Mouse (Mus musculus) MEL (cell line): ENCODE measurements around the gene Nell2.

Experiments used
- CTCF ChIP-seq, 3 experiments: IDR thresholded peaks in 2 of 3; conservative IDR thresholded peaks in 1 of 3; 2 replicates each; pipeline ENCODE4 v1.5.1; 2011 to 2012; ENCODE audit warnings: low read length in 3 of 3, low read depth in 2 of 3, mild to moderate bottlenecking in 2 of 3, improper control_type of control experiment in 1 of 3, inconsistent platforms in 1 of 3, mixed read lengths in 1 of 3, moderate library complexity in 1 of 3; ENCODE audit not compliant: control insufficient read depth in 1 of 3, insufficient read depth in 1 of 3, poor library complexity in 1 of 3, severe bottlenecking in 1 of 3
- ELF1 ChIP-seq: IDR thresholded peaks from 2 replicates; pipeline ENCODE4 v1.6.1; 2014; ENCODE audit warnings: low read depth, mild to moderate bottlenecking, inconsistent platforms, low read length, improper control_type of control experiment, moderate library complexity
- GATA1 ChIP-seq: IDR thresholded peaks from 2 replicates; pipeline ENCODE4 v1.6.1; 2011; ENCODE audit warnings: low read depth, low read length, improper control_type of control experiment
- HCFC1 ChIP-seq: IDR thresholded peaks from 2 replicates; pipeline ENCODE4 v1.6.1; 2012; ENCODE audit warnings: low read depth, mild to moderate bottlenecking, inconsistent platforms, low read length, improper control_type of control experiment, moderate library complexity
- MAZ ChIP-seq: IDR thresholded peaks from 2 replicates; pipeline ENCODE4 v1.6.1; 2012; ENCODE audit warnings: low read depth, mild to moderate bottlenecking, inconsistent platforms, low read length, improper control_type of control experiment
- NELFE ChIP-seq: IDR thresholded peaks from 2 replicates; pipeline ENCODE4 v1.6.1; 2011; ENCODE audit warnings: low read depth, low read length, improper control_type of control experiment
- POLR2A ChIP-seq, 2 experiments: IDR thresholded peaks; 2 replicates each; pipeline ENCODE4 v1.6.1; 2011 to 2012; ENCODE audit warnings: low read length in 2 of 2, mild to moderate bottlenecking in 2 of 2, control low read depth in 1 of 2, improper control_type of control experiment in 1 of 2, low read depth in 1 of 2, moderate library complexity in 1 of 2; ENCODE audit not compliant: control insufficient read depth in 1 of 2, insufficient read depth in 1 of 2, poor library complexity in 1 of 2
- POLR2AphosphoS2 ChIP-seq: IDR thresholded peaks from 2 replicates; pipeline ENCODE4 v1.6.1; 2011; ENCODE audit warnings: low read length, improper control_type of control experiment
- SIN3A ChIP-seq: IDR thresholded peaks from 2 replicates; pipeline ENCODE4 v1.6.1; 2012; ENCODE audit warnings: low read length, improper control_type of control experiment, inconsistent platforms
- TCF12 ChIP-seq: IDR thresholded peaks from 2 replicates; pipeline ENCODE4 v1.6.1; 2014; ENCODE audit warnings: low read depth, mild to moderate bottlenecking, inconsistent platforms, low read length, improper control_type of control experiment, moderate library complexity

GRCm38 (mm10) chr15:95085962-95086361, 442.4 kb downstream of the Nell2 start:
- no peak for TF ChIP-seq POLR2A (IDR thresholded peaks at IDR 0.05; ENCODE audit: control insufficient read depth in 1 of 2, insufficient read depth in 1 of 2, low read depth in 1 of 2, low read length in 2 of 2, poor library complexity in 1 of 2)
- no peak for TF ChIP-seq NELFE
- TF ChIP-seq CTCF (IDR thresholded peaks at IDR 0.05 in 2 of 3, conservative IDR thresholded peaks at IDR 0.05 in 1 of 3; ENCODE audit: control insufficient read depth in 1 of 3, insufficient read depth in 1 of 3, low read depth in 2 of 3, low read length in 3 of 3, poor library complexity in 1 of 3, severe bottlenecking in 1 of 3), result no peak
- no peak for TF ChIP-seq HCFC1
- TF ChIP-seq ELF1, result no peak
- TF ChIP-seq MAZ, result no peak
- no peak for TF ChIP-seq SIN3A
- no peak for TF ChIP-seq POLR2AphosphoS2
- TF ChIP-seq GATA1, result no peak
- no peak for TF ChIP-seq TCF12
